Mouse (Mus musculus): ENCODE results near the gene Hnrnpk. TPM values are rescaled to one million over a fixed set of nuclear protein-coding genes. Genes with fewer than 3 reads are reported as not detected.

Gene Hnrnpk
- total and polyA plus RNA-seq, 3 experiments: 411 to 1,549 (median 1,174) TPM

DNA sequence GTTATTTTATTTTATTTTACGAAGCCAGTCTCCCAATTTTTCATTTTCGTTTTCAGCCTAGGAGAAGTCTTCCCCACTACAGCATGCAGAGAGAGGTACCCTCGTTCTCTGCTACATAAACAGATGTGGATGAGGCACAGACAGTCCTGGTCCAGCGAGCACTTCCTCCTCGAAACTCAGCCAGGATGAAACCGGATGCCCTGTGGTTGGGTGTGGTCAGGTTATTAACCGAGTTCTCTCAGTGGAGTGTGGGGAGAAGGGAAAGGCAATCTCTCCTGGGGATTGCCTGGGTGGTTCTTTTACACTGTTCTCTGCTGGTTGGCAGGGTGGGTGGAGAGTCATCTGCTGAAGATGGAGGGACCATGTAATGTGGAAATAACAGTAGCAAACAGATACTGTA is 40.6 kb upstream of the Hnrnpk start (continued):
- TF ChIP-seq MAZ (IDR thresholded peaks at IDR 0.05; ENCODE audit: low read depth, low read length) (peak; percentile 19; the same call in 1 of the 2 replicates), NELFE (IDR thresholded peaks at IDR 0.05; ENCODE audit: low read depth, low read length) (no peak), MYC (IDR thresholded peaks at IDR 0.05; ENCODE audit: low read depth, low read length) (0 out of 2 replicates have a peak, but pooled peaks have one; percentile 41), MEF2A (IDR thresholded peaks at IDR 0.05; ENCODE audit: borderline replicate concordance, low read depth, low read length) (peak; percentile 66), MXI1 (IDR thresholded peaks at IDR 0.05; ENCODE audit: low read depth, low read length) (no peak)

DNA sequence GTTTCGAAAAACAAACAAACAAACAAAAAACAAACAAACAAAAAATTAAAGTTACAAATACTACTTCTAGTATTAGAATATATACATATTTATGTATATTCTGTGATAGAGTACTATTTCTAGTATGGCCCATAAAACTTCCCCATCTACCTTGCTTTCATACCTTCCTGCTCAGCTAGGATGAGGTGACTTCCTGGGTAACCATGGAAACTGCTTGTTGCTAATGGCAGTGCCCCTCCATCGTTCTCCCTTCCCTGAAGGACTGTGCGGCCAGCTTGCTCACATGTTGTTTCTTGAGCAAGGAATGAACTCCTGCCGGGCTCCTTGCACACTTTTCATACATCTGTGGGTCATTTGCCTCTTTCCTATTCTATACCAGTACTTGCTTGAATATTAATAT is 40.2 kb upstream of the Hnrnpk start:
- TF ChIP-seq MXI1 (IDR thresholded peaks at IDR 0.05; ENCODE audit: low read depth, low read length): 0 out of 2 replicates have a peak, but pooled peaks have one; percentile 23
- TF ChIP-seq ELF1 (IDR thresholded peaks at IDR 0.05; ENCODE audit: low read depth, low read length): no peak
- in situ Hi-C loops (cut with MboI; ENCODE audit: low pct_ligation_motif_present, low pct_unique_long_range_greater_than_20kb, low sequenced_read_pairs): no loop called here
- Histone ChIP-seq H3K4me1 (ENCODE audit: control insufficient read depth in 1 of 2, insufficient read depth in 2 of 2) (peaks cover 3 to 15% of the 10 kb centered on the region in 2 experiments), H3K4me3 (replicated peaks in 1 of 3; ENCODE audit: low read depth in 2 of 3, low read length in 2 of 3, poor library complexity in 1 of 3) (no peak overlapping the region), H3K36me3 (replicated peaks in 1 of 2; ENCODE audit: control insufficient read depth in 1 of 2, insufficient read depth in 1 of 2, low read length in 1 of 2) (no peaks in the 10 kb centered on the region), H3K9me3 (replicated peaks; ENCODE audit: low read length) (peaks cover 3% of the 10 kb centered on the region), H3K9ac (ENCODE audit: insufficient read depth, low read depth) (no peak overlapping the region), H3K4me2 (ENCODE audit: insufficient read depth, low read depth, poor library complexity, severe bottlenecking) (no peak overlapping the region), H3K27me3 (replicated peaks) (peaks cover 72% of the 10 kb centered on the region), H3K27ac (ENCODE audit: insufficient read depth, low read depth) (no peak overlapping the region), H3K79me2 (replicated peaks; ENCODE audit: control insufficient read depth, extremely low read depth, insufficient read depth, poor library complexity, severe bottlenecking) (no peaks in the 10 kb centered on the region)
- DNase-seq (ENCODE audit: extremely low read depth): peak; percentile 28
- dilution Hi-C loops (cut with MboI; ENCODE audit: extremely low pct_ligation_motif_present, extremely low pct_unique_long_range_greater_than_20kb, low sequenced_read_pairs): no loop called here

DNA sequence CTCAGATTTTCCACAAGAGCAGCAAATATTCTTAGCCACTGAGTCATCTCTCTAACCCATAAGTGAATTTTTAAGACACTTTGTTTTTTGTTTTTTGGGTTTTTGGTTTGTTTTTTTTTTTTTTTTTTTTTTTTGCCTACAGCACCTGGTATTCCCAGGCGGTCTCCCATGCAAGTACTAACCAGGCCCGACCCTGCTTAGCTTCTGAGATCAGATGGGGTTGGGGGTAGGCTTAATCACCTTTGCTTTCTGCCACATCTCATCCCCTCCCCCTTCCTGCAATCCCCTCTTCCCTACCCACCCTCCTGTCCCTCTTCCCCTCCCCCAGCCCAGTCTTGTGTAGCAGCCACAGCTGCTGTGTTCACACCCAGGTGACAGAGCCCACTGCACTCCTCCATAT is 36.6 kb upstream of the Hnrnpk start:
- H3K36me3 ChIP-seq (replicated peaks in 1 of 2; ENCODE audit: control insufficient read depth in 1 of 2, insufficient read depth in 1 of 2, low read length in 1 of 2): no peaks in the 10 kb centered on the region
- no peaks in the 10 kb centered on the region for H3K79me2 ChIP-seq (replicated peaks; ENCODE audit: control insufficient read depth, extremely low read depth, insufficient read depth, poor library complexity, severe bottlenecking)
- H3K9ac ChIP-seq (ENCODE audit: insufficient read depth, low read depth): no peak overlapping the region
- H3K4me3 ChIP-seq (replicated peaks in 1 of 3; ENCODE audit: low read depth in 2 of 3, low read length in 2 of 3, poor library complexity in 1 of 3): no peak overlapping the region
- peaks cover 3 to 15% of the 10 kb centered on the region in 2 experiments for H3K4me1 ChIP-seq (ENCODE audit: control insufficient read depth in 1 of 2, insufficient read depth in 2 of 2)
- H3K9me3 ChIP-seq (replicated peaks; ENCODE audit: low read length): peaks cover 13% of the 10 kb centered on the region
- no peak overlapping the region for H3K27ac ChIP-seq (ENCODE audit: insufficient read depth, low read depth)
- in situ Hi-C loops (cut with MboI; ENCODE audit: low pct_ligation_motif_present, low pct_unique_long_range_greater_than_20kb, low sequenced_read_pairs): no loop called here
- DNase-seq (ENCODE audit: extremely low read depth): no peak
- 0 out of 2 replicates have a peak, but pooled peaks have one; percentile 5 for TF ChIP-seq ZNF384 (IDR thresholded peaks at IDR 0.05; ENCODE audit: low read depth, low read length)
- TF ChIP-seq POLR2A (IDR thresholded peaks at IDR 0.05; ENCODE audit: low read depth, low read length): no peak
- dilution Hi-C loops (cut with MboI; ENCODE audit: extremely low pct_ligation_motif_present, extremely low pct_unique_long_range_greater_than_20kb, low sequenced_read_pairs): no loop called here
- H3K4me2 ChIP-seq (ENCODE audit: insufficient read depth, low read depth, poor library complexity, severe bottlenecking): no peak overlapping the region
- H3K27me3 ChIP-seq (replicated peaks): peaks cover 54% of the 10 kb centered on the region

DNA sequence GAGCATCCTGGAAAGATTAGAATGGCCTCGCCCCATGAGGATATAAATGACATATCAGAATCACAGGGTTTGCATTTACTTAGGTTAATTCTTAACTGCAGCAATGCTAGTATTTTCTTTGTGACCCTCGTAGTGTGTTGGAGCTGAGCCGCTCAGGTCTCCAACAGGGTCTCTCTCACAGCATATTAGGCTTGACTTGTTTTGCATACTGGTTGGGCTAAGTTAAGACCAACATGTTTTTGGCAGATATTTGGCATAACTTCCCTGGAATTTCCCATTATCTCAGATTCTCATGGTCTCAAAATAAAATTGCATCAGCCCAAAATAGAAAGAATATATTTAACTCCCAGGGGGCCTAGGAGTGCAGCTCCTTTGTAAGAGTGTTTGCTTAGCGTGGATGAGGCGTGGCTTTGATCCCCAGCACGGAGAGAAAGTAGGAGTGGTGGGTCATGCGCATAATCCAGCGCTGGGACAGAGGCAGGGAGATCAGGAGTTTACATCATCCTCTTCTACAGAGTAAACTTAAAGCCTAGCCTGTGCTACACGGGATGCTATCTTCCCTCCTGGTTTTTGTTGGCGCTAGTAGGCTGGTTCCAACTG is 20.0 kb upstream of the Hnrnpk start:
- peaks cover 3 to 12% of the 10 kb centered on the region in 2 experiments; a peak in 3 of 4 replicates for H3K4me1 ChIP-seq (ENCODE audit: control insufficient read depth in 1 of 2, insufficient read depth in 2 of 2)
- in situ Hi-C loops (cut with MboI; ENCODE audit: low pct_ligation_motif_present, low pct_unique_long_range_greater_than_20kb, low sequenced_read_pairs): no loop called here
- DNase-seq (ENCODE audit: extremely low read depth): no peak
- TF ChIP-seq E2F4 (IDR thresholded peaks at IDR 0.05; ENCODE audit: insufficient replicate concordance, low read depth, low read length) (no peak), CHD2 (IDR thresholded peaks at IDR 0.05; ENCODE audit: low read length) (no peak), USF2 (conservative IDR thresholded peaks at IDR 0.05; ENCODE audit: low read depth, low read length) (no peak), MXI1 (IDR thresholded peaks at IDR 0.05; ENCODE audit: low read depth, low read length) (no peak), RAD21 (IDR thresholded peaks at IDR 0.05; ENCODE audit: low read depth, low read length) (no peak), USF1 (IDR thresholded peaks at IDR 0.05; ENCODE audit: low read depth, low read length) (no peak), BHLHE40 (IDR thresholded peaks at IDR 0.05; ENCODE audit: low read depth, low read length) (no peak)
- H3K4me2 ChIP-seq (ENCODE audit: insufficient read depth, low read depth, poor library complexity, severe bottlenecking): no peak overlapping the region
- no peaks in the 10 kb centered on the region for H3K79me2 ChIP-seq (replicated peaks; ENCODE audit: control insufficient read depth, extremely low read depth, insufficient read depth, poor library complexity, severe bottlenecking)
- H3K9me3 ChIP-seq (replicated peaks; ENCODE audit: low read length): no peaks in the 10 kb centered on the region
- H3K9ac ChIP-seq (ENCODE audit: insufficient read depth, low read depth): no peak overlapping the region
- H3K27ac ChIP-seq (ENCODE audit: insufficient read depth, low read depth): no peak overlapping the region
- H3K27me3 ChIP-seq (replicated peaks): peaks cover 22% of the 10 kb centered on the region
- no peaks in the 10 kb centered on the region for H3K36me3 ChIP-seq (replicated peaks in 1 of 2; ENCODE audit: control insufficient read depth in 1 of 2, insufficient read depth in 1 of 2, low read length in 1 of 2)
- dilution Hi-C loops (cut with MboI; ENCODE audit: extremely low pct_ligation_motif_present, extremely low pct_unique_long_range_greater_than_20kb, low sequenced_read_pairs): no loop called here
- H3K4me3 ChIP-seq (replicated peaks in 1 of 3; ENCODE audit: low read depth in 2 of 3, low read length in 2 of 3, poor library complexity in 1 of 3): no peak overlapping the region

Data from CH12.LX (cell line).